Mouse (Mus musculus) heart, adult 2 months (tissue): ENCODE measurements around the gene Gxylt2.

ENCODE experiments used
- CTCF ChIP-seq: fragments of 200-600 bp; IDR thresholded peaks from 2 replicates; pipeline ENCODE4 v1.8.1; 2022; ENCODE audit warnings: antibody characterized with exemption, mild to moderate bottlenecking, moderate library complexity
- EP300 ChIP-seq: fragments of 200-500 bp; IDR thresholded peaks from 2 replicates; pipeline ENCODE4 v1.6.1; 2011; ENCODE audit warnings: low read depth, low read length, control low read depth; ENCODE audit not compliant: insufficient read depth
- POLR2A ChIP-seq: fragments of 200-500 bp; IDR thresholded peaks from 2 replicates; pipeline ENCODE4 v1.6.1; 2011; ENCODE audit warnings: mild to moderate bottlenecking, low read depth, low read length, control low read depth; ENCODE audit not compliant: insufficient read depth

DNA sequence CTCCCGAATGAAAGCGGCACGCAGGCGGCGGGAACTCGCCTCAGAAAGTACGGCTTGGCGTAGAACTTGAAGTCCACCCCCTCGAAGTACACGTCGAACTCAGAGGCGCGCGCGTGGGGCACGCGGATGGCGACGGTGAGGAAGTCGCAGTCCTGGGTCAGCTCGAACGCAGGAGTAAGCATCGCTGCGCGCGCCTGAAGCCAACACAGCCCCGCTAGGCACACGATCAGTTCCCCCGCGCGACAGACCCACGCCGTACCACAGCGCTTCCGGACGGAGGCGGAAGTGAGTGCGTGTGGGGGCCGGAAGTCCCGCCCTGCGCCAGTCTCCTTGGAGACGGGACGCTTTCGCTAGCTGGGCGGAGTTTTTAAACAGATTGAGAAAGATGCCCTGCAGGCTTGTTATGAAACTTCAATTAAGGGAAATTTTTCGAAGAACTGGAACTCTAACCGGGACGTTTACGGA lies 33.6 kb upstream of the Gxylt2 start, which contains the start of gene Shq1:
- TF ChIP-seq EP300 (no peak), CTCF (peak; percentile 55), POLR2A (peak; percentile 63)
